Mouse (Mus musculus) kidney, adult 2 months (tissue): Measurements from ENCODE around the gene Polg. TPM values are rescaled to one million over a fixed set of nuclear protein-coding genes. Genes with fewer than 3 reads are reported as not detected.

Source experiments
- DNase-seq: peaks from one replicate; pipeline ENCODE4 v3.0.0; 2021
- H3K27ac ChIP-seq: fragments of 200-500 bp; 2 replicates; pipeline ENCODE4 v1.5.1; 2012; ENCODE audit warnings: low read depth, low read length, control low read depth, inconsistent platforms; ENCODE audit not compliant: insufficient read depth
- H3K27me3 ChIP-seq: fragments of 200-500 bp; replicated peaks from 2 replicates; pipeline ENCODE4 v1.6.1; 2012; ENCODE audit warnings: mild to moderate bottlenecking, moderate library complexity, low read length, inconsistent platforms; ENCODE audit not compliant: control insufficient read depth, insufficient read depth
- H3K36me3 ChIP-seq: fragments of 200-500 bp; 2 replicates; pipeline ENCODE4 v1.6.1; 2012; ENCODE audit warnings: mild to moderate bottlenecking, moderate library complexity, low read length, inconsistent platforms; ENCODE audit not compliant: control insufficient read depth, insufficient read depth
- H3K4me1 ChIP-seq: fragments of 200-500 bp; 2 replicates; pipeline ENCODE4 v1.6.1; 2011; ENCODE audit warnings: low read length; ENCODE audit not compliant: control insufficient read depth, insufficient read depth
- H3K4me3 ChIP-seq: fragments of 200-500 bp; 2 replicates; pipeline ENCODE4 v1.5.1; 2011; ENCODE audit warnings: mild to moderate bottlenecking, low read depth, low read length, control low read depth; ENCODE audit not compliant: insufficient read depth
- CTCF ChIP-seq: fragments of 200-500 bp; conservative IDR thresholded peaks from 2 replicates; pipeline ENCODE4 v1.5.1; 2011; ENCODE audit warnings: low read depth, mild to moderate bottlenecking, control low read depth, low read length, moderate library complexity, mixed read lengths; ENCODE audit not compliant: insufficient read depth, insufficient read length
- POLR2A ChIP-seq: fragments of 200-500 bp; IDR thresholded peaks from one replicate; pipeline ENCODE4 v1.6.1; 2011; ENCODE audit warnings: low read depth, low read length, control low read depth
- WGBS: fragments of 180-500 bp; shearing (Covaris S2); methylation state at CpG from one replicate; pipeline ENCODE4 v1.1.7; 2018; 5-methylcytosine and 5-hydroxymethylcytosine counted together
- polyA plus RNA-seq: library from polyadenylated mRNA; depleted of rRNA; stranded (reverse); fragments of >200 nt; gene quantifications from 2 replicates; pipeline ENCODE4 v1.2.3, GENCODE M21; 2012

Polg gene
- polyA plus RNA-seq, 1 experiment: 33.8 TPM

DNA sequence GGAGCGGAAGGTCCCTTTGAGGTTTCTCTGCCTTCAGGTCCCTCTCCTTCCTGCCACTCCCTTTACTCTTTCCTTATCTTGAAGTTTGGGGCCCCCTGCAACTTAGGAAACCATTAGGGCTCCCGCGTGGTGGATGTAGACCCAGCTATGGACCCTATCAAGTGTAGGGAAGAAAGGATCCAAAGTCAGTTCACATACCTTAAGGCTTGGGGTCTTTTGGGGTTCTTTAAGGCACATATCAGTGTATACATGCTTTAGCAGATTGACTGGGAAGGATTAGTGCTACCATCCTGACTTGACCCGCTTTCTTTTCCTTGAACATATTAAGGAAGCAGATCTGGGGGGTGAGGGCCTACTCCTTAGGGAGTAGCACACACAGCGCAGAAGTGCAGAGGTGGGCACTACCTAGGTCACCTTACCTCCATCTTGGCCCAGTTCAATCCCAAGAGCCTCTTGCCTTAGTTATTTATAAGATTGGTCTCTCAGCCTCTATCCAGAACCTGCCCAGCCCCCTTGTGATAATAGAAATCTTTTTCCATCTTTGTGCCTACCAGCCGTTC lies 40.4 kb upstream of the Polg start:
- 11% methylated on average over 6 of the region's 6 CpGs for WGBS

DNA sequence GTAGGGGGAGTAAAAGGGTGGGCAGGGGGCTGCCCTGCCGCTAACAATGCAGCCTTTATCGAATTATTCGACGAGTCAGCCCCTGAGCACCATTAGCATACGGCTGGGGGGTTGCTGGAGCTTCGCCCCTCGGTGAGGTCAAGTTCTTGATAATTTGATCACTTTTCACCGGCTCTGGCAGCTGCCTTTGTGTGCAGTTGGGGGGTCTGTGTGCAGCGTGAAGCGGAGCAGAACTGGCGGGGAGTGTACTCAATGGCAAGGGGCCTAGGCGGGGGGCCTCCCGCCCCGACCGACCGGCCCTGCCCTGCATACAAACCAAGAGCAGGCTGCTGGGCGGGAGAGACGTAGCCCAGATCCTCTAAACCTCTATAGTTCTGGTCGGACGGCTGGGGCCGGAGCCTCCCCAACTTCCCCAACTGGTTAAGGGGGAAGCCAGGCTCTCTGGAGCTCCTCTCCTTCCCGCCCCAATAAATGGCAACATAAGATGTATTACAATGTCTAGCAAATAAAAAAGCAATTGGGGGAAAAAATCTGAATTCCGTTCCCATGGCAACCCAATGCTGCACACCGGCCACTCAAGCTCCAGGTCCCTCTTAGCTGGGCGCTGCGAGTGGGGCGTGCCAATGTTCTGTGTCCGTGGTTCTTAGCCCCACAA lies 39.8 kb upstream of the Polg start:
- H3K4me3 ChIP-seq: no peak overlapping the region
- no peak for DNase-seq
- 2% methylated on average over 28 of the region's 28 CpGs for WGBS
- no peak overlapping the region for H3K27ac ChIP-seq
- H3K4me1 ChIP-seq: no peaks in the 10 kb centered on the region
- no peaks in the 10 kb centered on the region for H3K36me3 ChIP-seq
- H3K27me3 ChIP-seq: peaks cover 6% of the 10 kb centered on the region; the same call in 1 of the 2 replicates
- no peak for TF ChIP-seq CTCF
- no peak for TF ChIP-seq POLR2A

More for the DNA sequence above, 40.4 kb upstream of the Polg start:
- DNase-seq: no peak
- no peak overlapping the region for H3K4me3 ChIP-seq
- H3K36me3 ChIP-seq: no peaks in the 10 kb centered on the region
- H3K27ac ChIP-seq: no peak overlapping the region
- H3K27me3 ChIP-seq: peaks cover 5% of the 10 kb centered on the region; the same call in 1 of the 2 replicates
- TF ChIP-seq POLR2A (no peak), CTCF (no peak)
- no peaks in the 10 kb centered on the region for H3K4me1 ChIP-seq

DNA sequence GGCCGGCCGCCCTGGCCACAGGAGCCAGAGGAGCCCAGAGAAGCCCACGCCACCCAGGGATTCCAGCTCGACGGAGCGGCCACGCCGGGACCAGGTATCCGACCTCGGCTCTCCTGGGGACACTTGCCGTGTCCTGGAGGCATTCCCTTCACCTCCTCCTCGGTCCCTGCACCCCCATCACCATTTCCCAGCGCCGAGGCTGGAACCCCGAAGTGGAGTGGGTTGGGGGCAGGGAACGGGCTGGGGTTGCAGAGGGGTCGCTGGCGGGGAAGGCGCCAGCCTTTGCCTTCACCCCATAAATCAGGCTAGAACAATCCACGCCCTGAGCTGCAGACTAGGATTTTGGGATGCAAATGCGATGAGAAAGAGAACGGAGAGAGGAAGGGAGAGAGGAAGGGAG lies 39.2 kb upstream of the Polg start:
- no peak for TF ChIP-seq POLR2A
- TF ChIP-seq CTCF: no peak
- H3K4me1 ChIP-seq: no peaks in the 10 kb centered on the region
- 2% methylated on average over 21 of the region's 22 CpGs for WGBS
- no peak overlapping the region for H3K27ac ChIP-seq
- H3K27me3 ChIP-seq: peaks cover 6% of the 10 kb centered on the region; the same call in 1 of the 2 replicates
- DNase-seq: no peak
- H3K4me3 ChIP-seq: no peak overlapping the region
- H3K36me3 ChIP-seq: no peaks in the 10 kb centered on the region

DNA sequence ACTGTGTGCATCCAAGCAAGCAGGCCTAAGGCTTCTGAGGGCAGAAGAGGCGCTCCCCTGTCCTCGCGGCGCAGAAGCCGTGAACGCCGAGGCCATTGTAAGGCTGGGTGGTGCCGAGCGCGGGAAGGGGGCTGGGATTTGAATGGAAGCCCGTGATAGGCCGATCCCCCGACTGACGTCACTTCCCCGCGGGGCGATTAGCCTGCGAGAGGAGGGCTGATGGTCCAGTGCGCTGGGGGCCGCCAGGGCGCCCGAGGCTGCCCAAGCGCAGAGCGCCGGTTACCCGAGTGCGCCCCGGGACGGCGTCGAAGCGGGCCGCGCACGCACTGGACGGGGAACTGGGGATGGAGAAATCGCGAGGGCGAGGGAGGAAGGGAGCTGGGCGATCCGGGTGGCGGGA lies 38.6 kb upstream of the Polg start:
- H3K27ac ChIP-seq: no peak overlapping the region
- no peaks in the 10 kb centered on the region for H3K36me3 ChIP-seq
- peaks cover 6% of the 10 kb centered on the region for H3K27me3 ChIP-seq
- no peak for TF ChIP-seq POLR2A
- no peak for TF ChIP-seq CTCF
- 2% methylated on average over 41 of the region's 42 CpGs for WGBS
- peak; percentile 20 for DNase-seq
- no peaks in the 10 kb centered on the region for H3K4me1 ChIP-seq
- no peak overlapping the region for H3K4me3 ChIP-seq

DNA sequence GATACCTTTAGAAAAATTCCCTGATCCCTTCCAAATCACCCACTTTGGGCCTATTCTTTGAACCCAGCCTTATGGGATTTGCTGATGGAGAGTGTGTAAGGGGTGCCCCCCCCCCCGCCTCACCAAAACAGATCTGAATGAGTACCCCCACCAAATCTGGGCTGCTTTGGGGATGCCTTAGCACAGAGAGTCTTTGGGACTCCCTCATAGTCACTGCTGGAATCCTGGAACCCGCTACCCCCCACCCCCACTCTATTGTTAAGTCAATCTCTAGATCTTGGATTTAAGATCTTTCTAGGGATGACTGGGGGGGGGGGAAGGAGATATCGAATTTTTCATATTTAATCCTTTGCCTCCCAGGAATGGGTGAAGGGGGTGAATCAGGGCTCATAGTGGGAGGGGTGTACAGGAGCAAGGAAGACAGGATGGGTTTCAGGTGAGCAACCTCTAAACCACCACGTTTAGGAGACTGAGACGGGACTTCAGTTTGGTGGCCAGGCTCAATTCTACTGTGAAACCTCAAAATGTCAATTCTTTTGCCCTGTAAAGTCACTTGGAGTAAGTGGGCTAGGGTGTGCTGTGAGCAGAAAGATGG lies 37.6 kb upstream of the Polg start:
- H3K4me1 ChIP-seq: no peaks in the 10 kb centered on the region
- H3K27me3 ChIP-seq: peaks cover 7% of the 10 kb centered on the region
- H3K36me3 ChIP-seq: no peaks in the 10 kb centered on the region
- no peak for DNase-seq
- no peak overlapping the region for H3K4me3 ChIP-seq
- TF ChIP-seq POLR2A (no peak), CTCF (no peak)
- 8% methylated on average over 5 of the region's 5 CpGs for WGBS
- H3K27ac ChIP-seq: no peak overlapping the region

DNA sequence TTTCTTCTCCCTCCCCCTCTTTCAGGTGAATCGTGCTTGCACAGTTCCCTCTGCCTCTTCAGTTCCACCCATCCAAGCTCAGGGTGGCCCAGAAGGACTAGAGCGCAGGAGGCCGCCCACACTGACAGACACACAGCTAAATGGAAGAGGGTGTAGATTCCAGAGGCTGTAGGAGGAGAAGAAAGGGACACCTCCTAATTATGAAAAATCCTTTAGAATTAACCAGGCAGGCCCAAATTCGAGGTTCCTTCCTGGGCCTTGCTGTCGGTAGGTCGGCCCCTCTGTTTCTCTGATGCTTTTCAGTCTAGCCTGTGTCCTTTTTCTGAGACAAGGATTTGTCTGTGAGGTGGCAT lies 36.9 kb upstream of the Polg start:
- H3K36me3 ChIP-seq: no peaks in the 10 kb centered on the region
- H3K4me1 ChIP-seq: no peaks in the 10 kb centered on the region
- TF ChIP-seq CTCF (no peak), POLR2A (no peak)
- WGBS: 9% methylated on average over 6 of the region's 6 CpGs
- H3K27me3 ChIP-seq: peaks cover 5% of the 10 kb centered on the region
- no peak for DNase-seq
- H3K27ac ChIP-seq: no peak overlapping the region
- no peak overlapping the region for H3K4me3 ChIP-seq
